Comparison of ENCODE assay signal across 8 mouse cellular contexts in the genomic region with DNA sequence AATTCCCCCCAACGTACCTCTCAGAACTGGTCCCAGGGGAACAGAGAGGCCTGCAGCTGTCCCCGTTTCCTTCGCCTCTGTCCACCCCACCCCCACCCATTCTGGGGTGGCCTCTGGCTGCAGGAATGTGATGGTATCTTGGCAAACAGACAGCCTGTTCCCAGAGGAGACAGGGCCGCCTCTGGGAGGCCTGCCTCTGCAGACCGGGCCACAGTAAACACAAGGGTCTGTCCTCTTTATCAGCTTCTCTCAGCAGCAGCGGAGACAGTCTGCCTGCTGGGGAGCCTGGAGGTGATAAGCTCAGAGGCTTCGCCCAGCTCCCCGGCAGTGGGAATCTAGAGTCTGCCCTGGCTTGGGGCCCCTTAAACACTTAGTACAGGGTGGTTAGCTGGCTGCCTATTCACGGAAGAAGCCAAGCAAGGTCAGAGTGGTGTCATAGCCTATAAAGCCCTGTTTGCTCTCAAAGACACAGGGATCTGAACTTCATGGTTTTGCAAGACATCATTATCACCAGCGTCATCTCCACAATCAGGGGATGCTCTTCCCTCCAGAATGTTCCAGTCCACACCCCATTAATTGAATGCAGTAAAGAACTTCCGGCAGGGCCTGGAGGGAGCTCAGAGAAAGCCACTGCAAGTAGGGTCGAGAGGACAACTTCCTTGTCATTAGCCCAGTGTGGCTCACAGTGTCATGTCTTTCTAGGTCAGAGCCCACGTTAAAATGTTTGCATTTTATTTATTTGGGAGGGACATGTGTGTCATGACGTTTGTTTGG. TPM values are rescaled to one million over a fixed set of nuclear protein-coding genes. Genes with fewer than 3 reads are reported as not detected.
DNase-seq lines count a peak whose midpoint lies in the region; ATAC-seq and TF ChIP-seq lines count a peak whose summit lies in the region.

No protein-coding gene starts in this region.

- H3K4me1 ChIP-seq in heart, embryonic 11.5 days (ENCODE audit: control insufficient read depth, insufficient read depth, low read length) = peaks cover 72% of the 10 kb centered on the region
- peaks cover 18% of the 10 kb centered on the region for H3K4me1 ChIP-seq in kidney, postnatal 0 days (replicated peaks; ENCODE audit: insufficient read depth, low read length)

- H3K4me2 ChIP-seq in heart, embryonic 11.5 days = peak overlapping the region; percentile 37
- H3K4me2 ChIP-seq in kidney, postnatal 0 days (ENCODE audit: low read length) = no peak overlapping the region

- TF ChIP-seq CTCF in kidney, postnatal 0 days (IDR thresholded peaks at IDR 0.05; ENCODE audit: low read depth) = peak; percentile 14; the same call in 1 of the 2 replicates

- H3K27me3 ChIP-seq in heart, embryonic 11.5 days (ENCODE audit: control insufficient read depth, insufficient read depth, low read length) = no peaks in the 10 kb centered on the region
- no peaks in the 10 kb centered on the region for H3K27me3 ChIP-seq in kidney, postnatal 0 days (ENCODE audit: insufficient read depth, low read length)

- peak; percentile 67 for DNase-seq in MN1 (ENCODE audit: low spot score)
- DNase-seq in c-Kit-positive CD71-negative TER-119-negative erythroid progenitor cells, embryonic 14.5 days (ENCODE audit: low read depth) = peak; percentile 64
- peak; percentile 82 for DNase-seq in kidney, postnatal 0 days (ENCODE audit: low spot score)
- DNase-seq in lung, postnatal 36 days = peak; percentile 88
- peak; percentile 80 for DNase-seq in testis, postnatal 10 days (ENCODE audit: low spot score)
- no peak for DNase-seq in thymus, adult 18-20 months
- no peak for DNase-seq in layer of hippocampus, adult 9-10 months (ENCODE audit: low spot score)

- WGBS in heart, embryonic 11.5 days (ENCODE audit: insufficient replicate concordance) = 4% methylated on average over 14 of the region's 14 CpGs
- 20% methylated on average over 14 of the region's 14 CpGs for WGBS in kidney, postnatal 0 days

- peak; percentile 91 for ATAC-seq in heart, embryonic 11.5 days (replicated peaks; ENCODE audit: insufficient number of reproducible peaks, low FRiP score, low TSS enrichment)
- peak; percentile 62; the same call in 1 of the 2 replicates for ATAC-seq in kidney, postnatal 0 days (replicated peaks; ENCODE audit: low FRiP score, low read depth)

- peak overlapping the region; percentile 67; the same call in 1 of the 2 replicates for H3K9ac ChIP-seq in heart, embryonic 11.5 days (ENCODE audit: low read depth, low read length)
- no peak overlapping the region for H3K9ac ChIP-seq in kidney, postnatal 0 days (ENCODE audit: low read depth, low read length)

- H3K27ac ChIP-seq in heart, embryonic 11.5 days (ENCODE audit: low read depth, low read length) = peak overlapping the region; percentile 98
- peak overlapping the region; percentile 86 for H3K27ac ChIP-seq in kidney, postnatal 0 days

- no peaks in the 10 kb centered on the region for H3K9me3 ChIP-seq in heart, embryonic 11.5 days (replicated peaks; ENCODE audit: control insufficient read depth, low read length)
- no peaks in the 10 kb centered on the region for H3K9me3 ChIP-seq in kidney, postnatal 0 days (replicated peaks; ENCODE audit: low read length)

- H3K36me3 ChIP-seq in heart, embryonic 11.5 days (ENCODE audit: control insufficient read depth, insufficient read depth, low read length) = no peaks in the 10 kb centered on the region
- H3K36me3 ChIP-seq in kidney, postnatal 0 days (ENCODE audit: insufficient read depth, low read length) = no peaks in the 10 kb centered on the region

- H3K4me3 ChIP-seq in heart, embryonic 11.5 days (ENCODE audit: low read depth, low read length) = no peak overlapping the region
- H3K4me3 ChIP-seq in kidney, postnatal 0 days (replicated peaks; ENCODE audit: low read depth, low read length) = no peak overlapping the region

RNA-seq across cellular contexts. Expression of a gene that starts 23.4 kb away (rescaled TPM):
- polyA plus RNA-seq in heart, embryonic 11.5 days (2014; fragmentation: Nextera tagmentation; extraction: Ambion mirVana) = 30.5 and 31.6 TPM in 2 replicates
- polyA plus RNA-seq in kidney, postnatal 0 days (2015; fragmentation: Nextera tagmentation; extraction: Ambion mirVana) = 7.2 and 10.6 TPM in 2 replicates

Comparison
In these comparisons a context has a peak if more than half of its experiments do, and no peak if none do; other contexts are left out.
1. DNase-seq: peak in MN1 (single experiment), c-Kit-positive CD71-negative TER-119-negative erythroid progenitor cells, embryonic 14.5 days (single experiment), kidney, postnatal 0 days (single experiment), lung, postnatal 36 days (single experiment) and testis, postnatal 10 days (single experiment); none in thymus, adult 18-20 months (0 of 2) and layer of hippocampus, adult 9-10 months (single experiment).